Mouse (Mus musculus) midbrain, embryonic 12.5 days (tissue): Measurements from ENCODE around the gene Raet1e. TPM values are rescaled to one million over a fixed set of nuclear protein-coding genes. Genes with fewer than 3 reads are reported as not detected.
"Not testable (repeated sequence)": the region's sequence is repeated elsewhere in the genome, so short reads cannot be mapped to it uniquely, and the experiment has no call there.

Experiments
- ATAC-seq: fragments of 200-750 bp; cut with Nextera tagmentation; 2 replicates; pipeline ENCODE4 v1.8.0; 2017; ENCODE audit warnings: low read depth, moderate TSS enrichment, moderate library complexity; ENCODE audit not compliant: low FRiP score
- H3K27ac ChIP-seq: fragments of 300-500 bp; sonication (generic); replicated peaks from 2 replicates; pipeline ENCODE4 v1.5.1; 2016; ENCODE audit warnings: mild to moderate bottlenecking
- H3K27me3 ChIP-seq: fragments of 300-500 bp; sonication (generic); 2 replicates; pipeline ENCODE4 v1.6.1; 2016; ENCODE audit warnings: mild to moderate bottlenecking
- H3K36me3 ChIP-seq: fragments of 300-500 bp; sonication (generic); 2 replicates; pipeline ENCODE4 v1.6.1; 2016
- H3K4me1 ChIP-seq: fragments of 300-500 bp; sonication (generic); 2 replicates; pipeline ENCODE4 v1.6.1; 2016
- H3K4me2 ChIP-seq: fragments of 300-500 bp; sonication (generic); replicated peaks from 2 replicates; pipeline ENCODE4 v1.6.1; 2016; ENCODE audit warnings: mild to moderate bottlenecking, moderate library complexity
- H3K4me3 ChIP-seq: fragments of 300-500 bp; sonication (generic); 2 replicates; pipeline ENCODE4 v1.5.1; 2016; ENCODE audit warnings: mild to moderate bottlenecking
- H3K9ac ChIP-seq: fragments of 300-500 bp; sonication (generic); replicated peaks from 2 replicates; pipeline ENCODE4 v1.6.1; 2016; ENCODE audit warnings: mild to moderate bottlenecking, moderate library complexity
- H3K9me3 ChIP-seq: fragments of 300-500 bp; sonication (generic); 2 replicates; pipeline ENCODE4 v1.6.1; 2016; ENCODE audit warnings: mild to moderate bottlenecking
- WGBS: fragments of 180-500 bp; shearing (Covaris S2); methylation state at CpG from one replicate; pipeline ENCODE4 v1.1.7; 2016; 5-methylcytosine and 5-hydroxymethylcytosine counted together
- polyA plus RNA-seq: library from polyadenylated mRNA; unstranded; fragments of >200 nt; fragmentation: Nextera tagmentation; extraction: Ambion mirVana; gene quantifications from 2 replicates; pipeline ENCODE4 v1.2.1, GENCODE M21; 2016

Raet1e gene
- polyA plus RNA-seq, 1 experiment from 2014 or later = 8.5 TPM

DNA sequence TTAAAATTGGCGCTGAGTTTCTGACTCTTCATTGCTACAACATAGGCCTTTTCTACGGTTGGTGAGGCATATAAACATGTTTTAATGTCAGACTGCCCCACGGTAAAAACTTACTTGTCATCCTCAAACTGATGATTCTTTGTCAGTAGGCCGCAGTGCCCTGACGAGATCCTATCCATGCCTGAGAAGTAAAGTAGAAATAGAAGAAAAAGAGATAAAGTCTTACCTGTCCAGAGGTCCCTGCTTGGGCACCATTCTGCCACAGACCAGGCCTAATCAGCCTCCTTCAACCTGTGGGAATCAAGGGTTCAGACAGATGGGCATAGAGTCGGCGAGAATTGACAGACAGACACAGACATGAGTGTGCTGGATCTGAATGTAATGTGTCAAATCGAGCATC lies 106.7 kb downstream of the Raet1e start:
- Histone ChIP-seq H3K27me3 (no peaks in the 10 kb centered on the region), H3K27ac (no peak overlapping the region), H3K9me3 (peaks cover 27% of the 10 kb centered on the region; the same call in 1 of the 2 replicates), H3K9ac (no peak overlapping the region), H3K4me2 (no peak overlapping the region), H3K4me1 (no peaks in the 10 kb centered on the region), H3K36me3 (peaks cover 4% of the 10 kb centered on the region; the same call in 1 of the 2 replicates), H3K4me3 (no peak overlapping the region)
- no peak for ATAC-seq
- WGBS = 90% methylated on average over 8 of the region's 8 CpGs

DNA sequence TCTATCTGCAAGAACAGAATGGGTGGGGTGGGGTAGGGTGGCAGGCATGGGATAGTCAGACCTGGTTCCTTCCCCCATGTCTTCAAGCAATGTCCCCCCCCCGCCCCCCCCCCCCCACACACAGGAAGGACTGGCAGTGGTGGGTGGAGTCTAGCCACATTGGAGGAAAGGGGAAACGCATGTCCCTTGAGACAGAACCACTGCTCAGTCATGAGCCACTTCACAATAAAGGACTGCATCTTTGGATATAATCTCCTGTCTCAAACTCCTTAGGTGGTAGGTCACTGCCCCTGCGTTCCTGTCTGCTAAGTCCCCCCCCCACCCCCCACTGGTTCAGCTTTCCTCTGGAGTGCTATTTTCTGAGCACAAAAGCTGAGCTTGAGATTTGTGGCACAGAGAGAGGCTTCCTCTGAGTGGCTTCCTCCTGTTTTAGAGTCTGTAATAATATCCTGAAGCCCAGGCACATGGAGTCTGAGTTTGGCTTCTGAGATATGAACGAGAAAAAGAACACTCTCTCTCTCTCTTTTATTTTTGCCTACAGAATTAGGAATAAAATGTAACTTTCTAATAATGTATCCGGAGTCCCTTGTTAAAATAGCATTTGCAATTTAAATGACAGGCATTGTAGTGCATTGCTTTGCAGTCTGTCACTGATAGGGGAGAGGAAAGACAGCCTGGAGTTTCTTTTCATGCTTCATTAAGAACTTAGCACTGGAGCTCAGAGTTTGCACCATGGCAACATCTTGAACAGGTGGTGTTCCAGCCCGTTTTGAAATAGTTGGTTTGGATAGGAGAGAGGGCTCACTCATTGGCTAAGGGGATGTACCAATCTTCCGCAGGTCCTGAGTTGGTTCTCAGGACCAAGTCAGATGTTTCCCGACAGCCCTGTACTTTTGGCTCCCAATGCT lies 112.8 kb downstream of the Raet1e start:
- H3K4me2 ChIP-seq = 0 out of 2 replicates have a peak overlapping the region, but pooled peaks have one; percentile 5
- WGBS = 12% methylated on average over 6 of the region's 8 CpGs
- 0 out of 2 replicates have a peak, but pooled peaks cover 12% of the 10 kb centered on the region for H3K9me3 ChIP-seq
- H3K9ac ChIP-seq, H3K4me3 ChIP-seq, H3K36me3 ChIP-seq: not testable (repeated sequence)
- H3K4me1 ChIP-seq = peaks cover 12% of the 10 kb centered on the region
- peak overlapping the region; percentile 75 for H3K27ac ChIP-seq
- H3K27me3 ChIP-seq = peaks cover 16% of the 10 kb centered on the region
- ATAC-seq = peak; percentile 83

DNA sequence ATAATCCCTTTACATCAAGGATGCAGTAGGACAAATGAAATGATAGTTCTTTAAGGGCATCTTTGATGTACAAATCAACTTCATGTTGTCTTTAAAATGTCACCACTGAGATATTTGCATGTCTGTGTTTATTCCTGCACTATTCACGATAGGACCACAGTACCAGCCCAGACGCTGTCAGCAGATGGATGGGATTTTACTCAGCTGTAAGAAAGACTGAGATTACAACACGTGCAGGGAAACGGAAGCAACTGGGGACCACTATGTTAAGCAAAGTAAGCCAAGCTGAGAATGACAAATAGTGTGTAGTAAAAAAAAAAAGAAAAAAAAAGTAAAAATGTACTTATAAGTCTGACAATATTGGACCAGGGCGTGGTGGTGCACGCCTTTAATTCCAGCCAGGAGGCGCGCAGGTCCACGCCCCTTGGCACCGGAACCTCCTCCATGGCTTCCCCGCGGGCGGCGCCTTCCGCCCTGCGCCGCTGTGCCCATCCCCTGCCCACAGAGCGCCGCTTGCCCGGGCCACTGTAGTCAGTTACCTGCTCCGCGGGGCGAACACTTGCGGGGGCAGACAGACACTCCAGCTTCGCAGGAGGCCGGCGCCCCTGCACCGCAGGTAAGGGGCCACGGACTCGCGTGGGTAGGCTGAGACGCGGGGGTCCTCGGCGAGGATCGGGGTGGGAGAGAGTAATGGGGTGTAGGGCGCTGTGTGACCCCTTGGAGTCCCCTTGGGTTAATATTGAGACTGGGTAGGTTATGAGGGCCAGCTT lies 114.7 kb downstream of the Raet1e start:
- peak overlapping the region; percentile 82 for H3K4me2 ChIP-seq
- 3% methylated on average over 37 of the region's 37 CpGs for WGBS
- H3K27me3 ChIP-seq = peaks cover 16% of the 10 kb centered on the region
- H3K27ac ChIP-seq, H3K9me3 ChIP-seq, H3K36me3 ChIP-seq, ATAC-seq: not testable (repeated sequence)
- H3K4me1 ChIP-seq = peaks cover 12% of the 10 kb centered on the region
- H3K4me3 ChIP-seq = peak overlapping the region; percentile 49
- peak overlapping the region; percentile 49; the same call in 1 of the 2 replicates for H3K9ac ChIP-seq

DNA sequence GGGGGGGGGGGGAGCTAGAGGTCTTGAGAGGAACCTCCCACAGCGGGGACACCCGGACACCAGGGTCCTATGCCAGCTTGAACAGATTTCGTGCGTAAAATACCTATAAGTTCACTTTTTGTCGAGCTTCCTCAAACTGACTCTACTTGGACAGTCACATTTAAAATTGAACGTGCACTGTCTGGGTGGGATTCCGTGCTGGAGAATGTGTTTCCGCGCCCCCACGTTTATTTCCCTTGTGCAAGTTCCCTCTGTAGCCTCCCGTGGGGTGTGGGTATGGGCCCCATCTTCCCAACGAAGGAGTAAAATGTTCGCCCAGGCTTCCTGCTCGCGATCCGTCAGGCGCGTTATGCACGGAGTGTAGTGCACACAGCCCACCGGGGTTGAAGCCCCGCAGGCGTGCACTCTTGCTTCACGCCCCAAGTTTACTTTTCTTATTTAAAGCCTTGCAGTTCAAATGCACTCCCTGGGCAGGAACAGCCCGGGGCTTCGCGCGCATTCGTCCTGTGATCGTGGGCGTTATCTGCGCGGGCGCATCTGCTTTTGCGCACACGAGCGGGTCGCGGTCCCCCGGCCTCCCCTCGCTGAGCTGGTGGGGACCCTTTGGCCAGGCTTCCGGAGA lies 115.4 kb downstream of the Raet1e start:
- peaks cover 12% of the 10 kb centered on the region for H3K4me1 ChIP-seq
- H3K9ac ChIP-seq = peak overlapping the region; percentile 49; the same call in 1 of the 2 replicates
- no peak overlapping the region for H3K27ac ChIP-seq
- peak overlapping the region; percentile 82 for H3K4me2 ChIP-seq
- peak overlapping the region; percentile 49 for H3K4me3 ChIP-seq
- ATAC-seq = no peak
- H3K27me3 ChIP-seq = peaks cover 16% of the 10 kb centered on the region
- H3K9me3 ChIP-seq = no peaks in the 10 kb centered on the region
- WGBS = 0% methylated on average over 41 of the region's 41 CpGs
- no peaks in the 10 kb centered on the region for H3K36me3 ChIP-seq

DNA sequence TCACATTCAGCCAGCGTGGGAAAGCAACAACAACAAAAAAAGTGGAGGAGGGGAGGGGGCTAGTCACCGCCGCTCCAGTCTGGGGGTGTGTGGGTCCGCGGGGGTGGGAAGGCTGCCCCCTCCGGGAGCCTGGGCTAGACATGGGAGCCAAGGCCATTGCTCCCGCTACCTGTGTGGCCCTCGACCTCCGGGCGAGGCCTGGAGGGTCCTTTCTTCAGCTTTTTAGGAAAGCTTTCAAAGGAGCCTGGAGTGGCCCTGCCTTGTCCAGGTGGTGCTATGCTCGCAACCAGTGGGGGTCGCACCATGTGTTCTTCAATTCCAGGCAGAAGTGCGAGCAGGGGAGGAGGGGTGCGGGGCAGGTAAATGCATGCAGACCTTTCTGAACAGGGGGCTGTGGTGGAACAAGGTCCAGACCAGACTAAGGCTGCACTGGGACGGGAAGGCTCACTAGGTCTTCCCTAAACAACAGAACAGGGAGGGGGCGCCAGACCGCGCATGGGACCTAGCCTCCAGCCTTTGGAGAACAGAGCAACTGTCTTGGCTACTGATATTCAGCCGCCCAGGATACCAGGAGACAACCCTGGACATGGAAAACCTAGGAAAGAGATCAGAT lies 116.2 kb downstream of the Raet1e start:
- no peaks in the 10 kb centered on the region for H3K36me3 ChIP-seq
- H3K9ac ChIP-seq = peak overlapping the region; percentile 49; the same call in 1 of the 2 replicates
- 5% methylated on average over 19 of the region's 19 CpGs for WGBS
- H3K4me3 ChIP-seq = peak overlapping the region; percentile 49
- H3K4me1 ChIP-seq = peaks cover 12% of the 10 kb centered on the region
- no peak overlapping the region for H3K27ac ChIP-seq
- ATAC-seq = no peak
- H3K27me3 ChIP-seq = peaks cover 16% of the 10 kb centered on the region
- H3K9me3 ChIP-seq = no peaks in the 10 kb centered on the region
- H3K4me2 ChIP-seq = peak overlapping the region; percentile 82

DNA sequence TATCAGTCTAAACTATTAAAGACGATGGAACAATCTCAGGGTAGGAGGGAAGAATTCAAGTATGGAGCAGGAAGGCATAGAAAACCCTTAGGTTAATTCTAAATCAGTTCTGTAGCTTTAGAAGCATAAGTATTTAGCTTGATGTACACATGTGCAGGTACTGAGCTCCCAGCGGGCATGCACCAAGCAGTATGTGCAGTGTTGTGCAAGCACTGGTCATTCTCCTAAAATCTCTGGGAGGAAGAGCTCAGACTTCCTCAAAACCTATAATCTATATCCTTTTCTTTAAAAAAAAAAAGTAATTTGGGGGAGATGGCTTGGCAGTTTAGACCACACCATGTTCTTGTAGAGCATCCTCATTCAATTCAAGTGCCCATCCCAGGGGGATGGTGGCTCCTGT lies 120.1 kb downstream of the Raet1e start:
- Histone ChIP-seq H3K27me3 (peaks cover 16% of the 10 kb centered on the region), H3K4me1 (peaks cover 11% of the 10 kb centered on the region)
- not testable (repeated sequence) for ATAC-seq, H3K9ac ChIP-seq, H3K27ac ChIP-seq, H3K9me3 ChIP-seq, H3K36me3 ChIP-seq, H3K4me3 ChIP-seq, H3K4me2 ChIP-seq
- 96% methylated on average over 2 of the region's 2 CpGs for WGBS

DNA sequence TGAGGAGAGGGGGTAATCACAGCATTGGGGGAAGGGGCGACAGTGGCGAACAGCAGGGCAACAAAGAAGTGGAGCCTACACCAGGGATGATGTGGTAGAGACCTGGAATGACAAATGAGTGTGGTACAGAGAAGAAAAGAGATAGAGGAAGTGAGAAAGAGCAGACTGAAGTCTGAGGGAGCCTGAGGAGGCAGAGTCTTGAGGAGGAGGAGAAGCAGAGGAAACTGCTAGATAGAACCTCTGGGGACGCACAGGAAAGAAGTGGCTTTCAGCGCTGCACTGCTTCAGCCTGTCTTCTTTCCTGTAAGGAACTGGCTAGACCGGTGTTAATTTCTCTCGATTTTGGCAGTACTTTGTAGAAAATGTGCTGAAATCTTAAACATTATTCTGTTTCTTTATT lies 124.4 kb downstream of the Raet1e start:
- ATAC-seq = no peak
- 52% methylated on average over 6 of the region's 6 CpGs for WGBS
- Histone ChIP-seq H3K36me3 (no peaks in the 10 kb centered on the region), H3K9ac (no peak overlapping the region), H3K4me1 (no peaks in the 10 kb centered on the region), H3K9me3 (no peaks in the 10 kb centered on the region), H3K27me3 (0 out of 2 replicates have a peak, but pooled peaks cover 3% of the 10 kb centered on the region), H3K4me3 (no peak overlapping the region), H3K27ac (no peak overlapping the region), H3K4me2 (no peak overlapping the region)

DNA sequence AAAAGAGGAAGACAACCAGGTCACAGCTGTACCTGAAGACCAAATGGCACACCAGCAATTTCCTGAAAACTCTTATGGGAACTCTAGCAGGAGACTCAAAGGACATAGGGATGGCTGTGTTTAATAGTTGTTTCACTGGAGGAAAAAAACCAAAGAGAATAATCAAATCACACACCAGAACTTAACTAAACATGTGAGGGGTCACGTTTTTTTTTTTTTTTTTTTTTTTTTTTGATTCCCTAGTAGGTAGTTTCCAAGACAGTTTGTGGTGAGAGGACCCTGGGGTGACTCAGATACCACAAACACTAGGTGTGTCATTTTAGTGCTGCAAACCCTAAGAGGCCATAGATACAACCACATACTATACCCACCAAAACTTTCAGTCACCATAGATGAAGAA lies 137.3 kb downstream of the Raet1e start:
- 64% methylated on average over 1 of the region's 1 CpGs for WGBS
- H3K27me3 ChIP-seq = no peaks in the 10 kb centered on the region
- H3K9ac ChIP-seq = no peak overlapping the region
- H3K36me3 ChIP-seq = no peaks in the 10 kb centered on the region
- ATAC-seq = no peak
- H3K9me3 ChIP-seq = no peaks in the 10 kb centered on the region
- H3K4me3 ChIP-seq = no peak overlapping the region
- H3K4me2 ChIP-seq = no peak overlapping the region
- no peak overlapping the region for H3K27ac ChIP-seq
- no peaks in the 10 kb centered on the region for H3K4me1 ChIP-seq

DNA sequence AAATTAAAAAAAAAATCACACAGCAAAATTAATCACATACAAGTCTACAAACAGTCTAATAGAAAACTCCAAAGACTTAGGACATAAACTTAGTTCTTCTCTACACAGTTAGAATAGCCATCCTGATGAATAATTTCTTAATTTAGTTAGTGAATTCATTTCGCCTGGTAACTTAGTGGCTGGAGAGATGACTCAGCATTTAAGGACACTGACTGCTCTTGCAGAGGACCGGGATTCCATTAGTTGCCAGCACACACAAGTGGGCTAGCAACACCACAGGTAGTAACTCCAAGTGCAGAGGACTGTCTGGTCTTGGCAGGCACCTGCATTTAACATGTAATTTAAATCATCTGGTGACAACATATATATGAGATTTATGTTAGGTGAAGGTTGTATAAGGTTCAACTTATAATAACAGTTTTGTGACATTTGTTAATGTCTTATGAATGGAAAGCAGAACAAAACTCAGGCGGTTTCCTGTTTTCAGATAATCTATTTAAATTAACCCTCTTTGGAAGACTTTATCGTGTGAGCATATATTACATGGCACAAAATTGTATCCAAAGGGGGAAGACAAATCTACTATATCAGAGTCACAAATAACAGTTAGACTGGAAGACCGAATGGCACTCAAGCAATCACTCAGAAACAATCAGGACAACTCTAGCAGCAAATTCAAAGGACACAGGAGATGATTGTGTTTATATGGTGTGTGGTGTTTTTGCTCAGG lies 138.8 kb downstream of the Raet1e start:
- Histone ChIP-seq H3K4me2 (no peak overlapping the region), H3K27me3 (no peaks in the 10 kb centered on the region), H3K27ac (no peak overlapping the region), H3K9ac (no peak overlapping the region), H3K36me3 (no peaks in the 10 kb centered on the region), H3K4me3 (no peak overlapping the region), H3K9me3 (no peaks in the 10 kb centered on the region), H3K4me1 (no peaks in the 10 kb centered on the region)
- no peak for ATAC-seq
- WGBS = 82% methylated on average over 5 of the region's 5 CpGs

DNA sequence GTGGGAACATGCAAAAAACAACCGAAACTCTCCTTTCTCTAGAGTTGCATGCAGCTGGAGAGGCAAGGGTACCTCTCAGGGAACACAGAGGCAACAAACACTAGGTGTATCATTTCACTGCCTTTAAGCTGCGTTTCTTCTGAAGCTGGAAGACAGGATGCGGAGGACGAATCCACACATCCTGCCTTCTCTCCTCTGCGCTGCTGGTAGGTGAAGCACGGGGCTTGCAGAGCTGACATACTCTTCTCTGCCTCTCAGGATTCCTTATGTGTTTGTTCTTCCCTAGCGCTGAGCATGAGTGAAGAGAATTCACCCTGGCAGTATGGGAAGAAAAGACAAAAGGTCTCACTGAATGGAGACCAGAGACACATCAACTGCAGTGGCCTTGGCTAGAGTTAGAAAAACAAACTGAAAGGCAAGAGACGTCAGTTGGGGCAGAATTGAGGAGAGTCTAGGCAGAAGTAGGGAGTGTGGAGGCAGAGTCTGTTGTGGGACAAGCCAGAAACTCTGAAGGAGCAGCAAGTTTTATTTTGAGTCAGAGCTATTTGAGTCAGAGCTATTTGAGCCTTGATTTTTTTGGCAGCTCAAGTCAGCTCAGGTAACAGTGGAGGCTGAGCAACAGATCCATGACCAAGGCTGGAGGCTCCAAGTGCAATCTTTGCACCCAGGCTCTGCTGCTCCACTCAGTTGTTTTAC lies 139.5 kb downstream of the Raet1e start:
- no peak overlapping the region for H3K9ac ChIP-seq
- ATAC-seq = no peak
- no peak overlapping the region for H3K4me3 ChIP-seq
- no peaks in the 10 kb centered on the region for H3K4me1 ChIP-seq
- H3K27ac ChIP-seq = no peak overlapping the region
- H3K36me3 ChIP-seq = no peaks in the 10 kb centered on the region
- H3K4me2 ChIP-seq = no peak overlapping the region
- 72% methylated on average over 8 of the region's 8 CpGs for WGBS
- H3K9me3 ChIP-seq = no peaks in the 10 kb centered on the region
- no peaks in the 10 kb centered on the region for H3K27me3 ChIP-seq
